Comparison of ENCODE assay signal across 8 mouse cellular contexts in the genomic region with DNA sequence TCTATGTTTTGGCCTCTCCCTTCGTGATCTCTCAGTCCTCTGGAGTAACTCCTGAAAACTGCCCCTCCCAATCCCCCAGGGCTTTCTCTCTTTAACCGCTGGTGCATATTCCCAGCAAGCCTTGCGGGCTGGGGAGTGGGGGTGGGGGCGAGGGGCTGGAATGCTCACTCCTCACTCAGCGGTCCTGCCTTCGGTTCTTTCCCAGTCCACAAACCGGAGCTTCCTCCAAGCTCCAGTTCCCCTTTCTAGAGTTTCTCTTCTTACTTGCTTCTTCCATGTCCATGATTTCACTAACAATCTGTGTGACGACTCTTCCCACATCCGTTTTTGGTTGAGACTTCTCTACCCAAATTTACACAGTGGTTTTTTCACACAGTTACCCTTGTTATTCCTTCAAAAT. TPM values are rescaled to one million over a fixed set of nuclear protein-coding genes. Genes with fewer than 3 reads are reported as not detected.
DNase-seq lines count a peak whose midpoint lies in the region; ATAC-seq lines count a peak whose summit lies in the region.
"Had no signal": no experiment of that assay in that cellular context is flagged by ENCODE, and none has a peak within 500 bp of the region (broad histone marks: within the 10 kb centered on the region; RNA-seq: fewer than 3 reads in every experiment).

No protein-coding gene starts in this region.

- H3K4me1 ChIP-seq in lung, embryonic 16.5 days (replicated peaks; ENCODE audit: control insufficient read depth, insufficient read depth, low read length), result peaks cover 3% of the 10 kb centered on the region
- peaks cover 2 to 5% of the 10 kb centered on the region in 2 experiments; a peak in 3 of 4 replicates for H3K4me1 ChIP-seq in heart, embryonic 14.5 days (ENCODE audit: control insufficient read depth in 2 of 2, insufficient read depth in 2 of 2, low read length in 2 of 2)
- peaks cover 5% of the 10 kb centered on the region for H3K4me1 ChIP-seq in stomach, embryonic 16.5 days (ENCODE audit: control insufficient read depth, insufficient read depth, low read length)

- no peaks in the 10 kb centered on the region for H3K36me3 ChIP-seq in lung, embryonic 16.5 days (ENCODE audit: control insufficient read depth, insufficient read depth, low read length)
- no peaks in the 10 kb centered on the region for H3K36me3 ChIP-seq in heart, embryonic 14.5 days (ENCODE audit: control insufficient read depth, insufficient read depth, low read length)
- H3K36me3 ChIP-seq in stomach, embryonic 16.5 days (ENCODE audit: control insufficient read depth, insufficient read depth, low read length), result no peaks in the 10 kb centered on the region

- WGBS in lung, embryonic 16.5 days, result 30% methylated on average over 9 of the region's 9 CpGs
- WGBS in heart, embryonic 14.5 days, result 17% methylated on average over 9 of the region's 9 CpGs
- WGBS in stomach, embryonic 16.5 days, result 27% methylated on average over 9 of the region's 9 CpGs

- H3K4me2 ChIP-seq in lung, embryonic 16.5 days (ENCODE audit: low read depth, low read length), result peak overlapping the region; percentile 23; the same call in 1 of the 2 replicates
- peak overlapping the region; percentile 56 for H3K4me2 ChIP-seq in heart, embryonic 14.5 days (ENCODE audit: low read length)
- H3K4me2 ChIP-seq in stomach, embryonic 16.5 days (ENCODE audit: low read depth, low read length), result peak overlapping the region; percentile 24; the same call in 1 of the 2 replicates

- H3K9ac ChIP-seq in lung, embryonic 16.5 days (ENCODE audit: low read length), result no peak overlapping the region
- peak overlapping the region; percentile 54 for H3K9ac ChIP-seq in heart, embryonic 14.5 days (ENCODE audit: low read length)
- no peak overlapping the region for H3K9ac ChIP-seq in stomach, embryonic 16.5 days (ENCODE audit: low read length)

- H3K27me3 ChIP-seq in lung, embryonic 16.5 days (ENCODE audit: control insufficient read depth, insufficient read depth, low read depth, low read length), result peaks cover 30% of the 10 kb centered on the region
- H3K27me3 ChIP-seq in heart, embryonic 14.5 days (ENCODE audit: control insufficient read depth, insufficient read depth, low read length), result peaks cover 3% of the 10 kb centered on the region; the same call in 1 of the 2 replicates
- H3K27me3 ChIP-seq in stomach, embryonic 16.5 days (ENCODE audit: control insufficient read depth, insufficient read depth, low read length), result peaks cover 31% of the 10 kb centered on the region

- no peak for ATAC-seq in lung, embryonic 16.5 days (ENCODE audit: low read depth)
- ATAC-seq in heart, embryonic 14.5 days (ENCODE audit: insufficient number of reproducible peaks, insufficient read depth, low FRiP score, low read depth), result no peak
- ATAC-seq in stomach, embryonic 16.5 days (ENCODE audit: insufficient read depth, low FRiP score), result no peak
- no peak for ATAC-seq in activated CD4-positive, CD25-positive, alpha-beta regulatory T cell, adult 4 months
- ATAC-seq: midbrain, embryonic 16.5 days had no signal

- H3K4me3 ChIP-seq in lung, embryonic 16.5 days (ENCODE audit: low read length), result no peak overlapping the region
- peak overlapping the region; percentile 16 to 22; a peak in 2 of 4 replicates for H3K4me3 ChIP-seq in heart, embryonic 14.5 days (ENCODE audit: control insufficient read depth in 1 of 2, insufficient read depth in 1 of 2, low read depth in 1 of 2, low read length in 2 of 2)
- no peak overlapping the region for H3K4me3 ChIP-seq in stomach, embryonic 16.5 days (replicated peaks; ENCODE audit: low read length)

- no peak overlapping the region for H3K27ac ChIP-seq in lung, embryonic 16.5 days (ENCODE audit: low read length)
- no peak overlapping the region for H3K27ac ChIP-seq in heart, embryonic 14.5 days (replicated peaks in 1 of 2; ENCODE audit: control insufficient read depth in 1 of 2, insufficient read depth in 1 of 2, low read depth in 2 of 2, low read length in 2 of 2)
- no peak overlapping the region for H3K27ac ChIP-seq in stomach, embryonic 16.5 days (ENCODE audit: low read length)

- no peak for DNase-seq in lung, postnatal 14 days
- peak; percentile 20 for DNase-seq in embryo, embryonic 9.5 days (ENCODE audit: extremely low spot score)
- no peak for DNase-seq in cerebellum, adult 11 months

- no peaks in the 10 kb centered on the region for H3K9me3 ChIP-seq in lung, embryonic 16.5 days (ENCODE audit: control insufficient read depth, low read length)
- no peaks in the 10 kb centered on the region for H3K9me3 ChIP-seq in heart, embryonic 14.5 days (ENCODE audit: control insufficient read depth, low read length)
- H3K9me3 ChIP-seq in stomach, embryonic 16.5 days (replicated peaks; ENCODE audit: control insufficient read depth, low read length), result no peaks in the 10 kb centered on the region

RNA-seq across cellular contexts. Expression of a gene that starts 4.0 kb away (rescaled TPM):
- polyA plus RNA-seq in lung, embryonic 16.5 days (2015; fragmentation: Nextera tagmentation; extraction: Ambion mirVana), result 0.41 and 0.94 TPM in 2 replicates
- polyA plus RNA-seq in heart, embryonic 14.5 days (2014; fragmentation: Nextera tagmentation; extraction: Ambion mirVana), result 4.7 and 6.0 TPM in 2 replicates
- 0.93 and 1.4 TPM in 2 replicates for polyA plus RNA-seq in stomach, embryonic 16.5 days (2015; fragmentation: Nextera tagmentation; extraction: Ambion mirVana)
- 1 to 10 TPM; 2.2 to 6.0 TPM for polyA plus RNA-seq in activated CD4-positive, CD25-positive, alpha-beta regulatory T cell, adult 4 months (2017; shearing (Covaris generic))

RNA-seq across cellular contexts. Expression of a gene that starts 4.4 kb away (rescaled TPM):
- 13.4 and 16.7 TPM in 2 replicates for polyA plus RNA-seq in lung, embryonic 16.5 days (2015; fragmentation: Nextera tagmentation; extraction: Ambion mirVana)
- polyA plus RNA-seq in heart, embryonic 14.5 days (2014; fragmentation: Nextera tagmentation; extraction: Ambion mirVana), result 38.2 and 38.6 TPM in 2 replicates
- 26.0 and 27.8 TPM in 2 replicates for polyA plus RNA-seq in stomach, embryonic 16.5 days (2015; fragmentation: Nextera tagmentation; extraction: Ambion mirVana)
- polyA plus RNA-seq in activated CD4-positive, CD25-positive, alpha-beta regulatory T cell, adult 4 months (2017; shearing (Covaris generic)), result 10 to 100 TPM; 20.3 to 21.7 TPM

Comparison
In these comparisons a context has a peak if more than half of its experiments do, and no peak if none do; other contexts are left out.
1. H3K4me3 ChIP-seq: peak in heart, embryonic 14.5 days (2 of 2); none in lung, embryonic 16.5 days (single experiment) and stomach, embryonic 16.5 days (single experiment).
2. Peak in every context shown above with its lines, with median percentiles within 50 percentile points of each other: H3K4me2 ChIP-seq.